Mouse (Mus musculus): ENCODE measurements around the gene Fthl17f.
"Not testable (repeated sequence)": the region's sequence is repeated elsewhere in the genome, so short reads cannot be mapped to it uniquely, and the experiment has no call there.

The Fthl17f gene

DNA sequence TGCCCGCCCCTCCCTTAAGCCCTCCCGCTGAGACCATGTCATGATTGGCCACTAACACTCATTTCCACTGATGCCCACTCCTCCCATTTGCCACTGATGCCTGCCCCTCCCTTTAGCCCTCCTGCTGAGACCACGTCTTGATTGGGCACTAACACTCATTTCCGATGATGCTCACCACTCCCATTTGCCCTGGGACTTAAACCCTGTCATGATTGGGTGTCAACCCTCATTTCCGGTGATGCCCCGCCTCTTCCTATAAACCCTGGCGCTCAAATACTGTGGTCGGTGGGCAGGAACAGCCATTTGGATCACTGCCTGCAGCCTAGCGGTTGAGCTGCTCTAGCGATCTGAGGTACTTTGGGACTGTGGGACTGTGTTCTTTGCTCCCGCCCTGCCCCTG is at the start of gene Fthl17f:
TSS of gene Fthl17f (plus strand) at position 301 of the 400 bp plus-strand sequence.
- DNase-seq (ENCODE audit: low read depth, low spot score): not testable (repeated sequence)

DNA sequence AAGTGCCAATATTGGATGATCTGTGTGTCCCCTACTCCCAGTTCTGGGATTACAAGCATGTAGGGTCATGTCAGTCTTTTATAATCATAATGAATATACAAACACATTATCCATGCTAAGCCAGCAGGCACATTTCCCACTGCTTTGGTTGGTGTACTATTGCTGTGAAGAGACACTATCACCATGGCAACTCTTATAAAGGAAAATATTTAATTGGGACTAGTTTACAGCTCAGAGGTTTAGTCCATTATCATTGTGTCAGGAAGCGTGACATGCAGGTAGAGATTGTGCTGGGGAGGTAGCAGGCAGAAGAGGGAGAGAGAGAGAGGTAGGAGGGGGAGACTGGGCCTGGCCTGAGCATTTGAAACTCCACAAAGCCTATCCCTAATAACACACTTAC is 46.7 kb upstream of the Fthl17f start:
- DNase-seq (ENCODE audit: low read depth, low spot score): no peak

DNA sequence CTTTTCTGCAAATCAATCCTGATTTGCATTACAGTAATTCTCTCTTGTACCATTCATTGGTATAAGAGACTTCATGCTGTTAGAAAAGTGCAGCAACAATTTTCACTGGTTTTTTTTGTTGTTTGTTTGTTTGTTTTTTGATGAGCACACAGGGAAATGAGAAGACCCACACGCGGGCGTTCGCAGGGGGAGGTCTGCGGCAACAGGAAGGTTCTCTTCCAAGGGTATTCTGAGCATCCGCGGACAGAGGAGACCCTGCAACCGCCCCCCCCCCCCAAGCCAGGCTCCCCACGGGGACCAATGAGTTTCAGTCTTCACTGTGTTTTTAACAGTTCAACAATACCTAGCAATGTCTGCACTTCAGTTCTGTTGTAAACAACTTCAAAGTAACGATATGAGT is 43.3 kb upstream of the Fthl17f start:
- no peak for DNase-seq (ENCODE audit: low read depth, low spot score)

DNA sequence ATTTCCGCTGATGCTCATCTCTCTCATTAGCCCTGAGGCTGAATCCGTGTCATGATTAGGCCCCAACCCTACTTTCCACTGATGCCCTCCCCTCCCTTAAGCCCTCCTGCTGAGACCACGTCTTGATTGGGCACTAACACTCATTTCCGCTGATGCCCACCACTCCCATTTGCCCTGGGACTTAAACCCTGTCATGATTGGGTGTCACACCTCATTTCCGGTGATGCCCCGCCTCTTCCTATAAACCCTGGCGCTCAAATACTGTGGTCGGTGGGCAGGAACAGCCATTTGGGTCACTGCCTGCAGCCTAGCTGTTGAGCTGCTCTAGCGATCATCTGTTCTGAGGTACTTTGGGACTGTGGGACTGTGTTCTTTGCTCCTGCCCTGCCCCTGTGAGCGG is 29.6 kb upstream of the Fthl17f start, which contains the start of gene Fthl17e:
TSS of gene Fthl17e (plus strand) at position 301 of the 400 bp plus-strand sequence.
- DNase-seq (ENCODE audit: low read depth, low spot score): not testable (repeated sequence)

DNA sequence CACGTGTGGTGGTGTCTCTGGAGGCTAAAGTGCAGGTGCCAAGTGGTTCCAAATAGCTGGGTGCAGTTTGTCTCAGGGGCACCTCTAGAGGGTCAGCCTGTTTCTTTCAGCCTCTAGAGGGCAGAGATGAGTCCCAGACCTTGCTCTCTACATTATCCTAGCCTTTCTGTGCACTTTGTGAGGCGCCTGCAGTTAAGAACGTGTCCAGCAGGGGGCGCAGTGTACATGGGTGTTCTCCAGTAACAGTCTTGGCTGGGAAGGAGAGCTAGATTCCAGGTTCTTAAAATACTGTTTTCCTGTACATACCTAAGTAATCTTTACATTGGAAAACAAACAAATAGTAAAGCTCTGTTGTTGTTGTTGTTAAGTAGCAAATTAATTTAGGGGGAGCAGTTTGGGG is 21.2 kb upstream of the Fthl17f start:
- DNase-seq (ENCODE audit: low read depth, low spot score): not testable (repeated sequence)

DNA sequence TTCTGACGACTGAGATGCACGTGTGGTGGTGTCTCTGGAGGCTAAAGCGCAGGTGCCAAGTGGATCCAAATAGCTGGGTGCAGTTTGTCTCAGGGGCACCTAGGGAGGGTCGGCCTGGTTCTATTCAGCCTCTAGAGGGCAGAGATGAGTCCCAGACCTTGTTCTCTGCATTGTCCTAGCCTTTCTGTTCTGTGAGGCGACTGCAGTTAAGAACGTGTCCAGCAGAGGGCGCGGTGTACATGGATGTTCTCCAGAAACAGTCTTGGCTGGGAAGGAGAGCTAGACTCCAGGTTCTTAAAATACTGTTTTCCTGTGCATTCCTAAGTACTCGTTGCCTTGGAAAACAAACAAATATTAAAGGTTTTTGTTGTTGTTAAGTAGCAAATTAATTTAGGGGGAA is 1.9 kb upstream of the Fthl17f start:
- DNase-seq (ENCODE audit: low read depth, low spot score): not testable (repeated sequence)

DNA sequence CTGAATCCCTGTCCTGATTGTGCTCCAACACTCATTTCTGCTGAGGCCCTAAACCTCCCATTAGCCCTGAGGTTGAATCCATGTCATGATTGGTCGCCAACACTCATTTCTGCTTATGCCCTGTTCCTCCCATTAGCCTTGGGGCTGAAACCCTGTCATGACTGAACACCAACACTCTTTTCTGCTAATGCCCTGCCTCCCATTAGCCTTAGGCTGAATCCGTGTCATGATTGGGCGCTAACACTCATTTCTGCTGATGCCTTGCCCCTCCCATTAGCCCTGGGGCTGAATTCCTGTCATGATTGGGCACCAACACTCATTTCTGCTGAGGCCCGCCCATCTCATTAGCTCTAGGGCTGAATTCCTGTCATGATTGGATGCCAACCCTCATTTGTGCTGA is 714 bp upstream of the Fthl17f start:
- DNase-seq (ENCODE audit: low read depth, low spot score): no peak

DNA sequence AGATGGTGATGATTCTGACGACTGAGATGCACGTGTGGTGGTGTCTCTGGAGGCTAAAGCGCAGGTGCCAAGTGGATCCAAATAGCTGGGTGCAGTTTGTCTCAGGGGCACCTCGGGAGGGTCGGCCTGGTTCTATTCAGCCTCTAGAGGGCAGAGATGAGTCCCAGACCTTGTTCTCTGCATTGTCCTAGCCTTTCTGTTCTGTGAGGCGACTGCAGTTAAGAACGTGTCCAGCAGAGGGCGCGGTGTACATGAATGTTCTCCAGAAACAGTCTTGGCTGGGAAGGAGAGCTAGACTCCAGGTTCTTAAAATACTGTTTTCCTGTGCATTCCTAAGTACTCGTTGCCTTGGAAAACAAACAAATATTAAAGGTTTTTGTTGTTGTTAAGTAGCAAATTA is 14.9 kb downstream of the Fthl17f start:
- DNase-seq (ENCODE audit: low read depth, low spot score): not testable (repeated sequence)

DNA sequence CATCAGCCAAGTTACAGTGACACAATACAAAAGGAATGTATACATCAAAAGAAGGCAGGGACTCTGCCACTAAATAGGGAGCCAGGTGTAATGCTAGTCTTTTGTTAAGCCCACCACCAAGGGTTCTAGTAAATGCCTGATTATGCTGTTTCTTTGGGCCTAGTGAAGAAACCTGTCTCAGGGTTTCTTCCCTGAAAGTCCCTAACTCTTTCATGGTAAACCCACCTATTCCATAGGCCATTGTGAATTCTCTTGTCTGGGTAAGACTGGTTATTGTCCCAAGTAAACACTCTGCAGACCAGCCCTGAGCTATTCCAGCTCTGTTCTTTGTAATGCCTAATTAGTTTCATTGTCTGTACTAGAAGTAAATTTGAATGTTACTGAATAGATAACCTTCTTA is 32.3 kb downstream of the Fthl17f start:
- DNase-seq (ENCODE audit: low read depth, low spot score): not testable (repeated sequence)

DNA sequence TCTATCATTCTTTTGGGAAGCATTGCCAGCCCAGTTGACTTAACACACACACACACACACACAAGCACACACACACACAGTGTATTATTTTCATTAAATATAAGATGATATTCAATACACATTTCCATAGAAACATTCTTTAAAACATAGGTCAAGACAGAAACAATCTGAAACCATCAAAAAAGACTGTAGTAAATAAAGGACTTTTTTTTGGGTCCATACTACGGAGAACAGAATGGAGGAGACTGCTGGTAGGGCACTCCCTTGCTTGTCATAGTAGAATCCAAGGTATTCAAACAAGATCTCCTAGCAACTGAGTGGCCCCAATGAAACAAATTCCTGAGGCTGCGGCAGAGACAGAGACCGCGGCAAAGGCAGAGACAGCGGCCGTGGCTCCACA is 41.4 kb downstream of the Fthl17f start, which contains the start of gene 4930402K13Rik:
TSS of gene 4930402K13Rik (plus strand) at position 301 of the 400 bp plus-strand sequence.
- no peak for DNase-seq (ENCODE audit: low read depth, low spot score)

DNA sequence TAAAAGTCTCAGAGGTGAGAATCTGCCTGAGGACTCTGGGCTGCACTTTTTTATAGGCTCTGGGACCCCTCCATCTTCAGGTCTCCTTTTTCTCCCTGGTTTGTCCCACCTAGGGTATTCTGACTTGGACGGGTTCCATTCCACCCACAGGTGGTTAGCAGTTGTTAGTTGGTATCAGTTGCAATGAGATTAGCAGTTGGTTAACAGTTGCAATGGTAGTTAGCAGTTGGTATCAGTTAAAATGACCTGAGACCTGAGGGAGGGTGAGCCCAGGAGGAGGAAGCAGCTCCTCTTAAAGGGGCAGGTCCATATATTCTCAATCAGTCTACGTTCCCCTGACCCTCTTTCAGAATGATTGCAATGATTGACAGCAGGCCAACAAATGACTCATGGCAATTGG is 47.6 kb downstream of the Fthl17f start:
- no peak for DNase-seq (ENCODE audit: low read depth, low spot score)

All from embryo, embryonic 11.5 days (tissue).